Mouse (Mus musculus) forebrain, embryonic 14.5 days (tissue): ENCODE measurements around the gene Myl12a. TPM values are rescaled to one million over a fixed set of nuclear protein-coding genes. Genes with fewer than 3 reads are reported as not detected.

Experiments used
- ATAC-seq: fragments of 200-750 bp; cut with Nextera tagmentation; 2 replicates; pipeline ENCODE4 v1.8.0; 2017; ENCODE audit warnings: mild to moderate bottlenecking, moderate library complexity
- DNase-seq: peaks from one replicate; pipeline ENCODE4 v3.0.0-alpha.2; 2015; ENCODE audit warnings: low spot score
- H3K27ac ChIP-seq: fragments of 300-500 bp; sonication (generic); 2 replicates; pipeline ENCODE4 v1.5.1; 2014; ENCODE audit warnings: low read depth, mild to moderate bottlenecking, control low read depth, low read length, moderate library complexity
- H3K27me3 ChIP-seq: fragments of 300-500 bp; sonication (generic); replicated peaks from 2 replicates; pipeline ENCODE4 v1.6.1; 2014; ENCODE audit warnings: low read length, control low read depth, mixed read lengths; ENCODE audit not compliant: control insufficient read depth, insufficient read depth
- H3K36me3 ChIP-seq: fragments of 300-500 bp; sonication (generic); 2 replicates; pipeline ENCODE4 v1.6.1; 2014; ENCODE audit warnings: low read length, control low read depth; ENCODE audit not compliant: control insufficient read depth, insufficient read depth
- H3K4me1 ChIP-seq: fragments of 300-500 bp; sonication (generic); 2 replicates; pipeline ENCODE4 v1.6.1; 2014; ENCODE audit warnings: antibody characterized with exemption, low read length, control low read depth; ENCODE audit not compliant: control insufficient read depth, insufficient read depth
- H3K4me2 ChIP-seq: fragments of 300-500 bp; sonication (generic); 2 replicates; pipeline ENCODE4 v1.6.1; 2014; ENCODE audit warnings: mild to moderate bottlenecking, control low read depth, low read length
- H3K4me3 ChIP-seq: fragments of 300-500 bp; sonication (generic); 2 replicates; pipeline ENCODE4 v1.5.1; 2014; ENCODE audit warnings: low read depth, low read length, control low read depth
- H3K9ac ChIP-seq: fragments of 300-500 bp; sonication (generic); 2 replicates; pipeline ENCODE4 v1.6.1; 2014; ENCODE audit warnings: mild to moderate bottlenecking, low read length, control low read depth, moderate library complexity
- H3K9me3 ChIP-seq: fragments of 300-500 bp; sonication (generic); replicated peaks from 2 replicates; pipeline ENCODE4 v1.6.1; 2016; ENCODE audit warnings: low read length, control low read depth, mixed read lengths; ENCODE audit not compliant: control insufficient read depth
- WGBS: fragments of 180-500 bp; shearing (Covaris S2); extraction: QIAGEN DNeasy Blood & Tissue Kit; methylation state at CpG from one replicate; pipeline ENCODE4 v1.1.7; 2014; 5-methylcytosine and 5-hydroxymethylcytosine counted together
- polyA plus RNA-seq: library from polyadenylated mRNA; unstranded; fragments of >200 nt; fragmentation: Nextera tagmentation; extraction: Ambion mirVana; gene quantifications from 2 replicates; pipeline ENCODE4 v1.2.1, GENCODE M21; 2014

Gene Myl12a
- polyA plus RNA-seq, 1 experiment from 2014 or later: 158 TPM

DNA sequence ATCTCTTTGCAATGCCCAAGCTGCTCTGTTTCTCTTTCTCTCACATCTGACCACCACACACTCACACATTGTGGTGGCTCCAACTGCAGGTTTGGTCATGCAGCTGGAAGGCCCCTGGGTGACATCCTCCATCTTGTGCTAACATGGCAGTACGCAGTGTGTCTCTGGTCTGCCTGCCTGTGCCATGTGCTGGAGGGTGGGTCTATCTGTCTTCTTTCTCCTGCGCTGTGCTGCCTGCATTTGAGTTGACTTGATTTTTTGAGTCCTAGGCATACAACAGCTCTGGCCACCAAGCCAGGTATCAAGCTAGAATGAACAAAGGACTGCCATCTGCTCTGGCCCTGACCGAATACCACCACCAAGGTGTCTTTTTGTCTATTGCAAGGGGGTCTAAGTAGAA lies 15.5 kb upstream of the Myl12a start:
- H3K27me3 ChIP-seq: no peaks in the 10 kb centered on the region
- H3K4me3 ChIP-seq: no peak overlapping the region
- no peak for DNase-seq
- no peaks in the 10 kb centered on the region for H3K36me3 ChIP-seq
- WGBS: 95% methylated on average over 3 of the region's 3 CpGs
- no peaks in the 10 kb centered on the region for H3K9me3 ChIP-seq
- H3K9ac ChIP-seq: no peak overlapping the region
- H3K4me2 ChIP-seq: no peak overlapping the region
- no peak overlapping the region for H3K27ac ChIP-seq
- H3K4me1 ChIP-seq: no peaks in the 10 kb centered on the region
- ATAC-seq: no peak

DNA sequence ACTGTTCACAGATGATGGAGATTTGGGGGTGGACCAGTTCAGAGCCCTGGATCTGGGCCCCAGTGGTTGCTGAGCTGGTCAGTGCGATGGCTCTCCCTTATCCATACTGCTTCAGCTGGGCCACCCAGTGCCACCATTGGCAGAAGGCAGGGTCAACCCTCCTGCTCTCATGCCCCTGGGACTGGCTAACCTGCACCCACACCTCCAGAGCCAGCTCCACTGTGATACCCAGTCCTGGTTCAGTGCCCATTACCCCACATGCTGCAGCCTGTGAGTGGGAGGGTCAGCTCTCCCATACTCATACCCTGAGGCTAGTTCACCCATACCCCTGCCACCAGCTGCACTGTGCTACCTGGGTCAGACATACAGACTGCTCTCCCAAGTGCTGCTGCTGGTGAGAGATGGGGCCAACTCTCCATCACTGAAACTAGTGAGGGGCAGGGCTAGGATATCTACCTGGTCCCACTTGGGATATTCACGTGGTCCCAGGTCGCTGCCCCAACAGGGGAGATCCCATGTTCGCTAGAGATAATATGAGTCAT lies 14.8 kb upstream of the Myl12a start:
- ATAC-seq: no peak
- H3K9ac ChIP-seq: no peak overlapping the region
- H3K27ac ChIP-seq: no peak overlapping the region
- WGBS: 90% methylated on average over 4 of the region's 4 CpGs
- no peak for DNase-seq
- H3K36me3 ChIP-seq: no peaks in the 10 kb centered on the region
- no peak overlapping the region for H3K4me2 ChIP-seq
- no peaks in the 10 kb centered on the region for H3K27me3 ChIP-seq
- no peak overlapping the region for H3K4me3 ChIP-seq
- no peaks in the 10 kb centered on the region for H3K4me1 ChIP-seq
- no peaks in the 10 kb centered on the region for H3K9me3 ChIP-seq

DNA sequence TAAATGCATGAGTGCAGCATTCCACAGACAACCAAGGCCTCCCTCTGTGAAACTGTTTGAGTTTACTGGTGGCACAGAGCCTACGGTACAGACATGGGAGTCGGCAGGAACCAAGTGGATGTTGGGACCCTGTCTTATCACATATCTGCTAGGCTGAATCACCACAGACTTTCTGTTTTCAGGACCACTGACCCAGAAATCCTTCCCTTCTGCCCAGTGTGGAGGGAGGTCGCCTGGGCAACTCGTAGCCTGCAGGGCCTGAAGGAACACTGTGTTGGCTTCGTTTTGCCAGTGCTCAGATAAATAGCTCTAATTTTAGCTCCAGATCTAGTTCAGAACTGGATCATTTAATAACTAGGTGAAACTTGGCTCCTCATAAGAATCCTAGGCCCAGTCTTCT lies 12.2 kb upstream of the Myl12a start:
- DNase-seq: no peak
- WGBS: 55% methylated on average over 5 of the region's 5 CpGs
- no peak for ATAC-seq

DNA sequence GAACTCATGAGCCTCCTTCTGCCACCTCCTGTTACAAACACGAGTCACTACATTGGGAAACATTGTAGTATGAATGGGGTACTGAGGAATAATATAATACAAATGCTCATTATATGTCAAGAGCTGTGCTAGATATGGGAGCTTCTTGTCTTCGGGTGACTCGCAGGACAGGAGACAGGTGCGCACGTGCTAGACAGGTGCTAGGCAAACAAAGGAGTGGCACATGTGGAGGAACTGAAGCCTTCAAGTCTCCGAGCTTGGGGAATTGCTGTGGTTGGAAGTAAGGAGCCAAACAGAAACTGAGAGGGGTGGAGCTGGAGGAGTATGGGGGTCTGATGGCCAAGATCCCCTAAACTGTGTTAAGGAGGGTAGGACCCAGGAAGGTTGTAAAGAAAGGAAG lies 10.4 kb upstream of the Myl12a start:
- 90% methylated on average over 6 of the region's 6 CpGs for WGBS
- Histone ChIP-seq H3K4me3 (no peak overlapping the region), H3K4me2 (no peak overlapping the region), H3K4me1 (no peaks in the 10 kb centered on the region), H3K36me3 (no peaks in the 10 kb centered on the region), H3K9ac (no peak overlapping the region), H3K27me3 (no peaks in the 10 kb centered on the region), H3K27ac (no peak overlapping the region), H3K9me3 (no peaks in the 10 kb centered on the region)
- ATAC-seq (no peak), DNase-seq (no peak)

More for the DNA sequence above, 12.2 kb upstream of the Myl12a start:
- H3K4me2 ChIP-seq: no peak overlapping the region
- no peaks in the 10 kb centered on the region for H3K9me3 ChIP-seq
- H3K36me3 ChIP-seq: no peaks in the 10 kb centered on the region
- no peak overlapping the region for H3K9ac ChIP-seq
- no peaks in the 10 kb centered on the region for H3K27me3 ChIP-seq
- no peaks in the 10 kb centered on the region for H3K4me1 ChIP-seq
- no peak overlapping the region for H3K4me3 ChIP-seq
- no peak overlapping the region for H3K27ac ChIP-seq

DNA sequence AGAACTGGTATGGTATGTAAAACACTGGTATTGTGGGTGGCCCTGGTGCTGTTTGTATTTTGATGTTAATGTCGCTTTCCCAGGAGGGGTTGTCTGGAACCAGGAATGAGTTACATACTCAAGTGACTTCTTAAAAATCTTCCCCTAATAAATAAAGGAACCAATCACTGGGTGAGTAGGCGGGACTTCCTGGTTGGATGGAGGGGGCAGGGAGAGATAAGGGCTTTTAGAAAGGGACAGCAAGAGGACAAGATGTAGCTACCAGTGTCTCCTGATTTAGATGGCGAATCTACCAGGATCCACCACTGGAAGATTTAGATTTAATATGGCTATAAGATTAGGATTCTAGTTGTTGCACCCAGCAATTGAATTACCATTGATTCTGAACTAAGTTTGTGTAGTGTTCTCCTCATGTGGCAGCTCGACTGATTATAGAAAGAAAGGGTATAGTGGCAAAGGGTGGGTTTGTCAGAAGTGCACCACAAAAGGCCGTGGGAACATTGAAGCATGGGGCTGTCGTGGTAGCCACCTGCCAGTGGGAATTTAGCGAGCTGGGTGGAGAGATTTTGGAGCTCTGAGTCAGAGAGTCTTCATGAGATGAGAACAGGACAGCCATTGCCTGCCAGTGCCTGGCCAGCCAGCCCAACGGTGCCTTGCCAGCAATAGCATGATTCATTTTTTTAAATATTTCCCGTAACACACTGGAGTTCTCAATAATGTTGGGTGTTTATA lies 9.4 kb upstream of the Myl12a start:
- DNase-seq: no peak
- Histone ChIP-seq H3K27me3 (no peaks in the 10 kb centered on the region), H3K9ac (no peak overlapping the region), H3K4me2 (no peak overlapping the region), H3K9me3 (no peaks in the 10 kb centered on the region), H3K36me3 (no peaks in the 10 kb centered on the region), H3K4me1 (no peaks in the 10 kb centered on the region), H3K4me3 (no peak overlapping the region), H3K27ac (no peak overlapping the region)
- 80% methylated on average over 9 of the region's 9 CpGs for WGBS
- no peak for ATAC-seq

DNA sequence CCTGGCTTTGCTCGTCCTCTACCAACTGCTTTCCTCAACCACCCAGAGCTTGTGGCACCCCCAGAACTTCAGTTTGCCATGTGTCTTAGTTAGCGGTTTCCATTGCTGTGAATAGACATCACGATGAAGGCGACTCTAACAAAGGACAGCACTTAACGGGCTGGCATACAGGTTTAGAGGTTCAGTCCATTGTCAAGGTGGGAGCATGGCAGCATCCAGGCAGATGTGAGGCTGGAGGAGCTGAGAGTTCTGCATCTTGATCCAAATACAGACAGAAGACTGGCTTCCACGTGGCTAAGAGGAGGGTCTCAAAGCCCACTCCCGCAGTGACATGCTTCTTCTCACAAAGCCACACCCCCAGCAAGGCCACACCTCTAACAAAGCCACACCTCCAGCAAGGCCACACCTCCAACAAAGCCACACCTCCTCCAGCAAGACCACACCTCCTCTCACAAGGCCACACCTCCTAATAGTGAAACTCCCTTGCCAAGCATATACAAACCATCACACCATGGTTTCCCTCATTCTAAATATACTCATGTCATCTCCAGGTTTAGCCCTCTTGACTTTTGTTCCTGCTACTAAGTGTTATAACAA lies 8.1 kb upstream of the Myl12a start:
- no peaks in the 10 kb centered on the region for H3K4me1 ChIP-seq
- no peak overlapping the region for H3K4me2 ChIP-seq
- H3K9me3 ChIP-seq: no peaks in the 10 kb centered on the region
- no peak for DNase-seq
- no peaks in the 10 kb centered on the region for H3K27me3 ChIP-seq
- H3K9ac ChIP-seq: no peak overlapping the region
- no peak overlapping the region for H3K4me3 ChIP-seq
- ATAC-seq: no peak
- 59% methylated on average over 7 of the region's 7 CpGs for whole genome bisulfite sequencing
- no peak overlapping the region for H3K27ac ChIP-seq
- no peaks in the 10 kb centered on the region for H3K36me3 ChIP-seq

DNA sequence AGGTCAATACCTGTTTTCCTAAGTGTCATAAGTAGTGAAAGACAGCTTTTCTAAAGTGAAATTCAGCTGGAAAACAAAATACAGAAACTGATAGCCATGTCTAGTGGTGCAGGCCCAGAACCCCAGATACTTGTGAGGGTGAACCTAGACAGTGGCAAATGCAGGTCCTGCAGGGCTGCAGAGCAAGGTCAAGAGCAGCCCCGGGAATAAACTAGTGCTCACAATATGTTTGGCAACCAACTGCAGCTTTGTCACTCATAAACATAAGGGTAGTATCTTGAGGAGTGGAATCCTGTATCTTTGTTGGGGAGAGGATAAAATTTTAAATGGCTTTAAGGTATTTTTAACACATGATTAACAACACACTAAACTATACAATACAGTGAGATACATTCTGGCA lies 7.1 kb upstream of the Myl12a start:
- H3K9me3 ChIP-seq: no peaks in the 10 kb centered on the region
- ATAC-seq (no peak), DNase-seq (no peak)
- no peaks in the 10 kb centered on the region for H3K27me3 ChIP-seq
- H3K27ac ChIP-seq: no peak overlapping the region
- WGBS: 80% methylated on average over 1 of the region's 1 CpGs
- H3K4me1 ChIP-seq: no peaks in the 10 kb centered on the region
- no peak overlapping the region for H3K4me3 ChIP-seq
- no peak overlapping the region for H3K9ac ChIP-seq
- no peak overlapping the region for H3K4me2 ChIP-seq
- H3K36me3 ChIP-seq: no peaks in the 10 kb centered on the region

DNA sequence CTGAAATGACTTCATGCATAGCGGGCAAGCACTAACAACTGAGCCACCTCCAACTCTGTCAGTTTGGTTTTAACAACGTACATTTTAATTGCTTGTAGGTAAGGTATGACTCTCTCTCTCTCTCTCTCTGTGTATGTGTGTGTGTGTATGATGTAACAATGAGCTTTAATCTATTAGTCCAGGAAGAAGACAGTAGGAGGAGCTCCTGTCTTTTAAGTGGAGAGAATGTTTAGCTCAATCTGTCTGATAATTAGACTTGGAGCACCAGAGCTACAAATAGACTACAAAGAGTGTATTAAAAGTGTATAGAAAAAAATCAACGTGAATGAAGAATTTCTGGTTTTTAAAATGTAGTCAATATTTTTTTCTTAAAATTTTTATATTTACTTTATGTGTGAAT lies 6.0 kb upstream of the Myl12a start:
- no peak overlapping the region for H3K9ac ChIP-seq
- ATAC-seq: no peak
- H3K4me1 ChIP-seq: no peaks in the 10 kb centered on the region
- no peak overlapping the region for H3K4me3 ChIP-seq
- H3K9me3 ChIP-seq: no peaks in the 10 kb centered on the region
- no peak for DNase-seq
- H3K4me2 ChIP-seq: no peak overlapping the region
- 91% methylated on average over 3 of the region's 3 CpGs for WGBS
- H3K27ac ChIP-seq: no peak overlapping the region
- H3K36me3 ChIP-seq: no peaks in the 10 kb centered on the region
- no peaks in the 10 kb centered on the region for H3K27me3 ChIP-seq

DNA sequence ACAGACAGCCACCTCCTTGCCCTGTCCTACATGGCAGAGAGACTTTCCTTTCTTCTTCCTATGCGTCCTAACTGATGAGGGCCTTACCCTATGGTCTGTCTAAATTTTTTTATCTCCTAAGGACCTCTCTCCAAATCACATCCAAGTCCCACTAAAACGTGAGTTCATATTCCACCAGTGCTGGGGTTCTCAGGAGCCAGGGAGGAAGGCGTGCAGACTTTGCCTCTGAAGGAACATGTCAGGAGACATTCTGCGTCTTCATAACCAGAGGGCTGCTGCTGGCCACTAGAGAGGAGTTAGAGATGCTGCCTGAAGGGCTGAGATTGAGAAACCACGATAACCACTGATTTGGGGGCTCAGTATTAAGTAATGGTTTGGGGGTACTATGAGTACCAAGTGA lies 4.3 kb upstream of the Myl12a start:
- no peak for ATAC-seq
- no peak for DNase-seq

More for the DNA sequence above, 4.3 kb upstream of the Myl12a start:
- no peaks in the 10 kb centered on the region for H3K36me3 ChIP-seq
- H3K9ac ChIP-seq: no peak overlapping the region
- 90% methylated on average over 5 of the region's 5 CpGs for WGBS
- H3K4me1 ChIP-seq: no peaks in the 10 kb centered on the region
- no peaks in the 10 kb centered on the region for H3K9me3 ChIP-seq
- no peak overlapping the region for H3K4me3 ChIP-seq
- H3K27me3 ChIP-seq: no peaks in the 10 kb centered on the region
- H3K4me2 ChIP-seq: no peak overlapping the region
- H3K27ac ChIP-seq: no peak overlapping the region
